Mouse (Mus musculus): ENCODE results near the gene Slc51a. TPM values are rescaled to one million over a fixed set of nuclear protein-coding genes. Genes with fewer than 3 reads are reported as not detected.

The Slc51a gene
- total RNA-seq, 1 experiment from 2014 or later: 0.25 TPM

Other genes starting within 250 kb of the Slc51a start
- gene Fbxo45, start 240.7 kb downstream of the Slc51a start, total RNA-seq (2017): 26.1 and 32.0 TPM in 2 replicates
- 14.0 and 22.6 TPM in 2 replicates for gene Wdr53, start 240.7 kb downstream of the Slc51a start, total RNA-seq (2017)
- gene Smco1, start 216.4 kb downstream of the Slc51a start, total RNA-seq (2017): not detected in 2 replicates
- 67.5 and 71.4 TPM in 2 replicates for gene Rnf168, start 210.4 kb downstream of the Slc51a start, total RNA-seq (2017)
- gene Ubxn7, start 155.6 kb downstream of the Slc51a start, total RNA-seq (2017): 43.5 and 51.3 TPM in 2 replicates
- not detected in 2 replicates for gene Tm4sf19, start 87.4 kb downstream of the Slc51a start, total RNA-seq (2017)
- gene Tctex1d2, start 68.2 kb downstream of the Slc51a start, total RNA-seq (2017): 54.3 and 62.3 TPM in 2 replicates
- 68.6 and 75.3 TPM in 2 replicates for gene Pcyt1a, start 57.0 kb downstream of the Slc51a start, total RNA-seq (2017)
- not detected in 2 replicates for gene Zdhhc19, start 8.4 kb upstream of the Slc51a start, total RNA-seq (2017)
- 87.0 and 93.9 TPM in 2 replicates for gene Tfrc, start 121.0 kb upstream of the Slc51a start, total RNA-seq (2017)
- 3.5 and 5.7 TPM in 2 replicates for gene Tnk2, start 156.0 kb upstream of the Slc51a start, total RNA-seq (2017)
- not detected in 2 replicates for gene Muc4, start 248.0 kb upstream of the Slc51a start, total RNA-seq (2017)